Mouse (Mus musculus) testis, adult 2 months (tissue): ENCODE results near the gene Pim1.

Experiments
- CTCF ChIP-seq: fragments of 200-500 bp; IDR thresholded peaks from 2 replicates; pipeline ENCODE4 v1.5.1; 2012; ENCODE audit warnings: low read depth, mild to moderate bottlenecking, inconsistent platforms, low read length, moderate library complexity; ENCODE audit not compliant: control insufficient read depth, insufficient read depth, insufficient replicate concordance
- POLR2A ChIP-seq: fragments of 200-500 bp; IDR thresholded peaks from 2 replicates; pipeline ENCODE4 v1.6.1; 2012; ENCODE audit warnings: low read depth, mild to moderate bottlenecking, inconsistent platforms, low read length, moderate library complexity; ENCODE audit not compliant: control insufficient read depth

- TF ChIP-seq CTCF (no peak), POLR2A (no peak)
Measured at GRCm38 (mm10) chr17:29540426-29540825, 49.9 kb downstream of the Pim1 start.
